Mouse (Mus musculus) lung, adult 2 months (tissue): ENCODE results near the gene Adamts15. TPM values are rescaled to one million over a fixed set of nuclear protein-coding genes. Genes with fewer than 3 reads are reported as not detected.

Source experiments
- DNase-seq: peaks from one replicate; pipeline ENCODE4 v3.0.0; 2022
- H3K4me1 ChIP-seq: fragments of 200-500 bp; 2 replicates; pipeline ENCODE4 v1.6.1; 2011; ENCODE audit warnings: low read length; ENCODE audit not compliant: control insufficient read depth, insufficient read depth
- H3K4me3 ChIP-seq: fragments of 200-500 bp; replicated peaks from 2 replicates; pipeline ENCODE3; 2011; ENCODE audit warnings: low read depth, mild to moderate bottlenecking, control low read depth, low read length; ENCODE audit errors: extremely low read depth
- CTCF ChIP-seq: fragments of 200-500 bp; IDR thresholded peaks from 2 replicates; pipeline ENCODE4 v1.5.1; 2011; ENCODE audit warnings: mild to moderate bottlenecking, low read length, control low read depth; ENCODE audit not compliant: insufficient read depth
- POLR2A ChIP-seq: fragments of 200-500 bp; IDR thresholded peaks from 2 replicates; pipeline ENCODE4 v1.6.1; 2011; ENCODE audit warnings: low read depth, mild to moderate bottlenecking, control low read depth, low read length, borderline replicate concordance; ENCODE audit errors: extremely low read depth
- WGBS: fragments of 180-500 bp; shearing (Covaris S2); methylation state at CpG from one replicate; pipeline ENCODE4 v1.1.7; 2018; 5-methylcytosine and 5-hydroxymethylcytosine counted together
- polyA plus RNA-seq: library from polyadenylated mRNA; depleted of rRNA; stranded (reverse); fragments of >200 nt; gene quantifications from 2 replicates; pipeline ENCODE4 v1.2.3, GENCODE M21; 2012

Gene Adamts15
- polyA plus RNA-seq, 1 experiment, result 29.6 TPM

DNA sequence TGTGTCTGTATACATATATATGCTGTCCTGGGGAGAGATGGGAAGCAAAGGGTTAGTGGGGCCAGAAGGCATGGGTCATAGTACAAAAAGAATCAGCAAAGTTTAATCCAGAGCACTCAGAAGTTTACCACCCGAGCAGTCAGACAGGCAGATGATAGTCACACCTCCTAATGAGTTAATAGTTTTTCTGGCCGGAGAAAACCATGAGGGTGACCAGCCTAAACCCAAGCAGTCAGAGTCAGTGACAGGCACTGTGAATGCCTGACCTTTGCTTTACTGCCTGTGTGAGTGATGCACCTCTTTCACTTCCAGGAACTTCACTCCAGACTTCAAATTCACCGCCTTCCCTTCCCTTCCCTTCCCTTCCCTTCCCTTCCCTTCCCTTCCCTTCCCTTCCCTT is 8.8 kb downstream of the Adamts15 start:
- no peak for TF ChIP-seq CTCF
- DNase-seq, result no peak
- no peaks in the 10 kb centered on the region for H3K4me1 ChIP-seq
- H3K4me3 ChIP-seq, result no peak overlapping the region
- 52% methylated on average over 3 of the region's 3 CpGs for WGBS

DNA sequence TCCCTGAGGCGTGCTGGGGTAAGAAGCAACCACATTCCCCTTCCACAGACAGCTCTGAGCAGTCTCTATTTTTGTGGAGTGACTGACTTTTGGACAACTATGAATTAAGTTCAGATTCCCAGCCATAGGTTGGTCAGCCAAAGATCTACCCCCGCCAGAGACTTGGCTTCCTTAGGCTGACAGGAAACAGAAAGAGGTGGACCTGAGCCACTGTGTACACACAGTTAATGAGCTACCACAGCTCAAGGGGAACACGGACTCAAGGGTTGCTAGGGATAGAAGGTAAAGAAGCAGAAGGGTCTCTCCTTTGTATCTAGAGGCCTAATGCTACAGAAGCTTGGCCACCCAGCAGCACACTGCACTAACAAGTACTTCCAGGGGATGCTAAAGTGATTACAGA is 10.1 kb downstream of the Adamts15 start:
- no peak for TF ChIP-seq POLR2A
- no peak for TF ChIP-seq CTCF
- no peak for DNase-seq
- 38% methylated on average over 3 of the region's 3 CpGs for WGBS
- no peaks in the 10 kb centered on the region for H3K4me1 ChIP-seq
- no peak overlapping the region for H3K4me3 ChIP-seq

DNA sequence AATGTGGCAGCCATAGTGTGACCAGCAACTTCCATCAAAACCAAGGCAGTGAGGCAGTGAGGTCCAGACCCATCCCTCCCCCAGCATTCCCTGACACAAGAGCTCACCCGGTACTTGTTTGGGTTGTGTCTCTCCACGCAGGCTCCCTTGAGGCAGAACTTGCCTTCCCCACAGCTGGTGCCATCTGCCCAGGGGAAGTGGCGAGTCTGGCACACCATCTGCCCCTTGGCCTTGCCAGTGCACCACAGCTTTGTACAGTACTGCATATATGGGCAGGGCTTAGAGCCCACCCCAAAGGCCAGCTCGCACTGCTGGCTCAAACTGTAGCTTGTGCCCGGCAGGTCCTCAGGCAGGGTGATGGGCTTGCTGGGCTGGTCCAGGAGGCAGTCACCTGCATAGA is 11.8 kb downstream of the Adamts15 start:
- Histone ChIP-seq H3K4me1 (no peaks in the 10 kb centered on the region), H3K4me3 (no peak overlapping the region)
- TF ChIP-seq POLR2A (no peak), CTCF (no peak)
- DNase-seq, result no peak
- WGBS, result 80% methylated on average over 5 of the region's 5 CpGs

DNA sequence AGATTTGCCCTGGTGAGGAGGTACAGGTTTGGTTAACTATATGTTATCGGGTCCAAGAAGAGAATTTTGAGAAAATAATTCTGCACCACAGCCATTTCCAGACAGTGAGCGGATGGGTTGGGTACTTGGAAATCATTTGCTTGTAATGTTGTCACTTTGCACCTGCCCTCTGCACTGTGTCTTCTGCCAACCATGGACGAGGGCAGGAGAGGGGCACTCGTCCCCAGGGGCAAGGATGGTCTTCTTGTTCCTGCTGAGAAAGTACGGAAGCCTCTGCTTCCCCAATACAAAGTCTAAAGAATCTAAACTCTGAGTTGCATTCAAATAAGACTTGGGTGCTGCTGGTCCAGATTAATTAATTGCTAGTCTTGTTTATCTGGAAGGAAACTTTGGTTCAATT is 13.3 kb downstream of the Adamts15 start:
- Histone ChIP-seq H3K4me3 (no peak overlapping the region), H3K4me1 (no peaks in the 10 kb centered on the region)
- no peak for DNase-seq
- TF ChIP-seq CTCF, result no peak
- TF ChIP-seq POLR2A, result no peak
- 81% methylated on average over 5 of the region's 5 CpGs for WGBS

DNA sequence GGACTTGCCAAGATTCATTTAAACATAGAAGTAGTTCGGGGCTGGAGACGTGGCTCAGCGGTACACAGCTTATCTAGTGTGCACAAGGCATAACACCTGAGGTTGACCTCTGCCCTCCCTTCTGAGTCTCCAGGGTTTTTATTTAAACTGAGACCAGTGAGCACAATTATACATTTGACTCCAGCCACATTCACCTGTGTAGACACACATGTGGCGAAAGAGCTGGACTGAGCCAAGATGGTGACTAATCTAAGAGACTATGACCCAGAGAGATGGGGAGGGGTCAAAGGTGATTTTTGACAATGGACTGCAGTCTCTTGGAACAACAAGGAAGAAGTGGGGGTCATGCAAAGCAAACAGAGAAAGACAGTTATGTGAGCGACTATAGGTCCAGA is 14.0 kb downstream of the Adamts15 start:
- TF ChIP-seq POLR2A, result no peak
- no peak for TF ChIP-seq CTCF
- no peak for DNase-seq

DNA sequence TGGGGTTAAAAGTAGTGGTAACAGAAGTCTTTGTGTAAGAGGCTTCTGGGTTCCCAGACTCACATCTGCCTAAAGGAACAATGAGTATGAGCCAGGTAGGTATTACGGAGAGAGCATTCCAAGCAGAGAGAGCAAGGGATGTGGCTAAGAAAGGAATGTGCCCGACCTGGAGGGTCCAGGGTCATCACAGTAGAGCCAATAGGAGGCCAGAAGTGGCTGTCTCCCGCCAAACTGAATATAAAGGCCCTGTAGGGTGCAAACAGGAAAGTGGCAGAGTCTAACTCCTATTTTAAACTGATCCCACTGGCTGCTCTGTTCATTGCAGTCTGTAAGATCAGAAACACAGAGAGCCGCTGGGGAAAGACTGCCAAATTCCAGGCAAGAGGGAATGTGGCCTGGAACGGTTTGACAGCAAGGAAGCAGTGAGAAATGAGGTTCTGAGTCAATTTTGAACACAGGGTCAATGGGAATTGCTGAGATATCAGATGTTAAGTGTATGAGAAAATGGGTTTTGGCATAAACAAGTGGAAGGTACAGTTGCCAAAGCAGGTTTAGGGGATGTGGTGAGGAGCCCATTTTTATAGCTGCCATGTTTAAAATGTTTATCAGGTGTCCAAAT is 14.5 kb downstream of the Adamts15 start:
- H3K4me3 ChIP-seq, result no peak overlapping the region
- WGBS, result 46% methylated on average over 5 of the region's 5 CpGs
- no peaks in the 10 kb centered on the region for H3K4me1 ChIP-seq
- TF ChIP-seq POLR2A, result no peak
- no peak for TF ChIP-seq CTCF
- DNase-seq, result no peak

More for the DNA sequence above, 14.0 kb downstream of the Adamts15 start:
- 64% methylated on average over 5 of the region's 5 CpGs for WGBS
- Histone ChIP-seq H3K4me1 (no peaks in the 10 kb centered on the region), H3K4me3 (no peak overlapping the region)

DNA sequence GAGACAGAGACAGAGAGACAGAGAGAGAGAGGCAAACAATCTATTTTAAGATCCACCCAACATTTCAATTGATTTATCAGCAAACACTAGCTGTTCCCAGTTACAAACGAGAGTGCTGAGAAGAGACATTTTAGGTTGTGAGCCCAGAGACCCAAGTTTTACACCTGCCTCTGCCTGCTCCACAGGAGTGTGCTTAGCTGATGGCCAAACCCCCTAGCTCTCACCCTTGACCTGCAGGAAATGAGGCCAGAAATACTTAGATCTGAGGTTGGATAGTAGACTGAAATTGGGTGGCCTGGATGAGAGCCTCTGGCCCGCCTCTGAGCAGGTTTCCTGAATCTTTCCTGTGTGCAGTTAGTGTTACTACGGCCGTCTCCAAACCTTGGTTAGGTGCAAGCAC is 15.8 kb downstream of the Adamts15 start:
- WGBS, result 71% methylated on average over 4 of the region's 4 CpGs
- TF ChIP-seq POLR2A (no peak), CTCF (no peak)
- Histone ChIP-seq H3K4me3 (no peak overlapping the region), H3K4me1 (no peaks in the 10 kb centered on the region)
- no peak for DNase-seq

DNA sequence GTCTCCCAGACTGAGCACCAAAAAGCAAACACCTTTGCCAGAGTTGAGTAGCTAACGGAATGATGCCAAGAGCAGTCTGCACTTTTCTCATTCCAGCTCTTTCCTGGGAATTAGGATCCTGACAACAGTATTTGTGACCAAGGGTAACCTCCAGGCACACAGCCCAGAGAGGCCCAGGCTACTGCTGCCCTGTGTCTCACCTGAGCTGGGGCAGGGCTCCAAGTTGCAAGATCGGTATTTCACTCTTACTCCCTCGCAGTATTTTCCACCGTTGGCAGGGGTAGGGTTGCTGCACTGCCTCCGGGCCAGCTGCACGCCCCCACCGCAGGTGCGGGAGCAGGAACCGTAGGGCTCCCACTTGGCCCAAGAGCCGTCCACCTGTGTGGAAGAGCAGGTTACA is 16.4 kb downstream of the Adamts15 start:
- no peak for DNase-seq
- 61% methylated on average over 10 of the region's 10 CpGs for WGBS
- TF ChIP-seq CTCF, result no peak
- no peak for TF ChIP-seq POLR2A
- H3K4me1 ChIP-seq, result no peaks in the 10 kb centered on the region
- H3K4me3 ChIP-seq, result no peak overlapping the region

DNA sequence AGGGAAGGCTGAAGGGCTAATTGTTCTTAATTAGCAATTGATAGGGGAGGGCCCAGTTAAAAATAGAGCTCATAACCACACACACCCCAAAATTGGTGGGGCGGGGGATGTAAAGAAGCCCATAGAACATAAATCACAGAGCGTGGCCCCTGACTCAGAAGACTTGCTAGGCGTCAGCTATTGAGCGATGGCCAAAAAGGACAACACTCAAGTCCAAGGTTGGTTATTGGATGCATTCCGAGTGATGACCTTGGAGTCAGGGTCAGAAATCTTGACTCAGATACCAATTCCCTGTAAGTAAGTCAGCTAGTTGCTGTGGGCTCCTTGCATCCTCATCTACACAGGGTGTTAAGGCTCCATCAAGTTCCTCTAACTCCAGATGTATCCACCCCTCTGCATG is 19.0 kb downstream of the Adamts15 start:
- 87% methylated on average over 5 of the region's 5 CpGs for WGBS
- TF ChIP-seq CTCF, result no peak
- no peak for TF ChIP-seq POLR2A
- Histone ChIP-seq H3K4me3 (no peak overlapping the region), H3K4me1 (no peaks in the 10 kb centered on the region)
- no peak for DNase-seq

DNA sequence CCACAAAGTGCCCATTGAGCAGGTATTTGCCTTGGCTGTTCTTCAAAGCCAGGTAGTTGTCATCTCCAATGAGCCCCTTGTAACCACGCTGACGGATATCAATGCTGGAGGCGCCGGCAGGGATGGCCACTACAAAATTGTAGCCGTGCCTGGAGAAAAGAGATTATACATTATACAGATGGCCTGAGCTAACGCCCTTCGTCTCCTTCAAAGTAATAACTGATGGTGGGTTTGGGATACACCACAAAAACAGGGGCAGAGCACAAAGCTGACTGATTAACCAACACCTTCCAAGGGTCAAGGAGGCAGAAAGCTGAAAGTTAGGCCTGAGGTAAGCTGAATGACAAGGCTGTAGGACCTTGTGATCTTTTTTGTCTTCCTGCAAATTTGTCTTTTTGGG is 19.6 kb downstream of the Adamts15 start:
- 94% methylated on average over 7 of the region's 7 CpGs for WGBS
- no peak for TF ChIP-seq POLR2A
- no peak for TF ChIP-seq CTCF
- no peaks in the 10 kb centered on the region for H3K4me1 ChIP-seq
- no peak overlapping the region for H3K4me3 ChIP-seq
- DNase-seq, result no peak

DNA sequence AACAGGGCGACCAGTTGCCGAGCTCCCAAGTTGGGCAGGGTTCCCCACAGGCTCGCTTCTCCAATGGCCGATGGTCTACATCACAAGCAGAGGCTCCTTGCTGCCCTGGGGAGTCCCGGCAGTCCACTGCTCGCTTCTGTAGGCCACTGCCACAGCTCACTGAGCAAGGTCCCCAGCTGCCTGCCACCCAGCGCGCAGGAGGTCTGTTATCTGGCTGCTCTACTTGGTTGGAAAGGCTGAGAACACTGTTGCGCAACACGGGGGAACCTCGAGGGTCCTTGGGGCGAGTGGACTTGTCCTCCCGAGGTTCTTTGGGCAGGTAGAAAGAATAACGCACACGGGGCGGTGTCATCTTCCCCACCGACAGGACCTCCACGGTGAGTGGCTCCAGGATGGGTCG is 20.1 kb downstream of the Adamts15 start:
- H3K4me3 ChIP-seq, result no peak overlapping the region
- TF ChIP-seq CTCF (no peak), POLR2A (no peak)
- 89% methylated on average over 19 of the region's 19 CpGs for WGBS
- no peaks in the 10 kb centered on the region for H3K4me1 ChIP-seq
- no peak for DNase-seq
